Mouse (Mus musculus) small intestine, adult 2 months (tissue): ENCODE data around the gene Ano1. TPM values are rescaled to one million over a fixed set of nuclear protein-coding genes. Genes with fewer than 3 reads are reported as not detected.

Experiments
- H3K27ac ChIP-seq: fragments of 200-500 bp; 2 replicates; pipeline ENCODE4 v1.5.1; 2012; ENCODE audit warnings: low read depth, low read length, control low read depth, inconsistent platforms; ENCODE audit not compliant: insufficient read depth
- H3K27me3 ChIP-seq: fragments of 200-500 bp; 2 replicates; pipeline ENCODE4 v1.6.1; 2012; ENCODE audit warnings: mild to moderate bottlenecking, moderate library complexity, low read length, inconsistent platforms; ENCODE audit not compliant: control insufficient read depth, insufficient read depth
- H3K36me3 ChIP-seq: fragments of 200-500 bp; 2 replicates; pipeline ENCODE4 v1.6.1; 2012; ENCODE audit warnings: mild to moderate bottlenecking, low read length, control low read depth, inconsistent platforms; ENCODE audit not compliant: control insufficient read depth, insufficient read depth
- H3K4me1 ChIP-seq: fragments of 200-500 bp; 2 replicates; pipeline ENCODE4 v1.6.1; 2012; ENCODE audit warnings: low read length, inconsistent platforms, mixed read lengths; ENCODE audit not compliant: control insufficient read depth, insufficient read depth, insufficient read length
- H3K4me3 ChIP-seq: fragments of 200-500 bp; 2 replicates; pipeline ENCODE4 v1.5.1; 2012; ENCODE audit warnings: low read depth, mild to moderate bottlenecking, control low read depth, inconsistent platforms, low read length, moderate library complexity
- CTCF ChIP-seq: fragments of 200-500 bp; IDR thresholded peaks from 2 replicates; pipeline ENCODE4 v1.5.1; 2012; ENCODE audit warnings: low read depth, mild to moderate bottlenecking, control low read depth, inconsistent platforms, low read length, moderate library complexity, mixed read lengths; ENCODE audit not compliant: insufficient replicate concordance, insufficient read length; ENCODE audit errors: extremely low read depth
- POLR2A ChIP-seq: fragments of 200-500 bp; IDR thresholded peaks from 2 replicates; pipeline ENCODE4 v1.6.1; 2012; ENCODE audit warnings: low read depth, mild to moderate bottlenecking, control low read depth, inconsistent platforms, low read length, moderate library complexity
- WGBS: fragments of 180-500 bp; shearing (Covaris S2); methylation state at CpG from one replicate; pipeline ENCODE4 v1.1.7; 2018; 5-methylcytosine and 5-hydroxymethylcytosine counted together
- polyA plus RNA-seq: library from polyadenylated mRNA; depleted of rRNA; stranded (reverse); fragments of >200 nt; gene quantifications from 2 replicates; pipeline ENCODE4 v1.2.3, GENCODE M21; 2012

Ano1 gene
- polyA plus RNA-seq, 1 experiment = 8.9 TPM

DNA sequence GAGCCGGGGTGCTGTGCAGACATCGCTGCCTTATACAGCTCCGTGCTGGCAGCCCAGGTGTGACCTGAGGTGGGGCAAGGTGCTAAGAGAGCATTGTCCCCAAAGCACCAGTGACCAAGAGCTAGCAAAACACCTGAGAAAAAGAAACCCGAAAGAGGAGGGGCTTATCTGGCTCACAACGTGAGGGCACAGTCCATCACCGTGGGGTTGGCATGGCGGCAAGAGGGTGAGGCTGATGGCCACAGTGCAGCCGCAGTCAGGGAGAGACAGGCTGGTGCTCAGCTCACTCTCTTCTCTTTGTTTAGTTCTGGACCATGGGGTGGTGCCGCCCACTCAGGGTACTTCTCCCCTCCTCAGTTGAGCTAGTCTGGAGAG is 1.9 kb upstream of the Ano1 start:
- 26% methylated on average over 9 of the region's 9 CpGs for WGBS
- Histone ChIP-seq H3K36me3 (no peaks in the 10 kb centered on the region), H3K4me1 (peaks cover 37% of the 10 kb centered on the region), H3K27ac (no peak overlapping the region), H3K27me3 (no peaks in the 10 kb centered on the region), H3K4me3 (no peak overlapping the region)
- TF ChIP-seq POLR2A = no peak
- TF ChIP-seq CTCF = no peak

GRCm38 (mm10) chr7:144752919-144753656 is 1.3 kb upstream of the Ano1 start:
- H3K4me1 ChIP-seq = peaks cover 37% of the 10 kb centered on the region
- H3K36me3 ChIP-seq = no peaks in the 10 kb centered on the region
- no peak for TF ChIP-seq CTCF
- TF ChIP-seq POLR2A = no peak
- no peak overlapping the region for H3K27ac ChIP-seq
- H3K4me3 ChIP-seq = no peak overlapping the region
- 49% methylated on average over 14 of the region's 14 CpGs for WGBS
- H3K27me3 ChIP-seq = no peaks in the 10 kb centered on the region

DNA sequence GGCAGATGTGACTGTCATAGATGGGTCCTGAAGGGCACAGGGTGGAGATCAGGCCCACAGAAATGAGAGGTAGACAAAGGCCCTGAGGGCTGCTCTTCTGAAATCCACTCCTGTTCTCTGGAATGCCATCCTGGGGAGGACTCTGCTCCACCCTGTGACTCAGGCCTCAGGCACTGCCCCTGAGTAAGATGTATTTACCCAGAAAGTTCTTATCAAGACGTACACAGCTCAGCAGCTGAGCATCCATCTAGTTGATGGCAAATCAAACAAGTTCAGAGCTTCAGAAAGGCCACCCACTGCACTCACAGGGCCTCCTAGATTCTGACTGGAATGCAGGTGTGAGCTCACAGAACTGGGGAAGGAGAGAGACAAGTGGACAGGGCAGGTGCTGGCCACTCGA is 4.0 kb downstream of the Ano1 start:
- Histone ChIP-seq H3K4me1 (peaks cover 6% of the 10 kb centered on the region; the same call in 1 of the 2 replicates), H3K4me3 (no peak overlapping the region), H3K27me3 (no peaks in the 10 kb centered on the region), H3K27ac (no peak overlapping the region), H3K36me3 (no peaks in the 10 kb centered on the region)
- TF ChIP-seq POLR2A = no peak
- TF ChIP-seq CTCF = no peak
- WGBS = 24% methylated on average over 2 of the region's 2 CpGs

GRCm38 (mm10) chr7:144746466-144746865 is 5.3 kb downstream of the Ano1 start:
- H3K27ac ChIP-seq = no peak overlapping the region
- no peaks in the 10 kb centered on the region; the same call in 1 of the 2 replicates for H3K4me1 ChIP-seq
- H3K36me3 ChIP-seq = no peaks in the 10 kb centered on the region
- no peaks in the 10 kb centered on the region for H3K27me3 ChIP-seq
- 95% methylated on average over 4 of the region's 4 CpGs for WGBS
- H3K4me3 ChIP-seq = no peak overlapping the region
- TF ChIP-seq POLR2A = no peak
- no peak for TF ChIP-seq CTCF

DNA sequence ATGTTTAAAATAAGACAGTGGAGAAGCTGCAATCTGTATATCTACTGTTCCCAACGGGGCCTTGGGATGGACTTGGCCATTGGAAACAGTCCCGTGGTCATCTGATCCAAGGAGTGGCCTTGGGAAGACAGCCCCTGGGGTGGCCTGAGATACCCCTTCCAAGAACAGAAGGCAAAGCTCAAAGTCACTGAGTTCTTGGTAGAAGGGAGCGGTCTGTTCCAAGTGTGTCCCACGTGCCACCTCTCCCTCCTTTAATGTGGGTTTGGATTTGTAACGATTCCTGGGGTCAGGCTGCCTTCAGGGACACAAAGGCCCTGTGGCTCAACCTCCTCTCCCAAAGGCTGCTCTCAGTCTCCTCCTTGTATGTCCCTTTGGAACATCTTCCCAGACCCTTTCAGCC is 7.9 kb downstream of the Ano1 start:
- no peaks in the 10 kb centered on the region for H3K36me3 ChIP-seq
- 80% methylated on average over 5 of the region's 5 CpGs for WGBS
- TF ChIP-seq CTCF (no peak), POLR2A (no peak)
- H3K27me3 ChIP-seq = no peaks in the 10 kb centered on the region
- no peaks in the 10 kb centered on the region; the same call in 1 of the 2 replicates for H3K4me1 ChIP-seq
- no peak overlapping the region for H3K4me3 ChIP-seq
- no peak overlapping the region for H3K27ac ChIP-seq

- TF ChIP-seq CTCF (no peak), POLR2A (no peak)
- H3K36me3 ChIP-seq = no peaks in the 10 kb centered on the region
- H3K27ac ChIP-seq = no peak overlapping the region
- peaks cover 5% of the 10 kb centered on the region; the same call in 1 of the 2 replicates for H3K4me1 ChIP-seq
- WGBS = 80% methylated on average over 7 of the region's 7 CpGs
- peaks cover 11% of the 10 kb centered on the region; the same call in 1 of the 2 replicates for H3K27me3 ChIP-seq
- H3K4me3 ChIP-seq = no peak overlapping the region
Observed at GRCm38 (mm10) chr7:144740643-144741042, 11.1 kb downstream of the Ano1 start.

- WGBS = 26% methylated on average over 3 of the region's 3 CpGs
- Histone ChIP-seq H3K27ac (no peak overlapping the region), H3K36me3 (no peaks in the 10 kb centered on the region), H3K4me3 (no peak overlapping the region), H3K4me1 (peaks cover 5% of the 10 kb centered on the region; the same call in 1 of the 2 replicates), H3K27me3 (peaks cover 11% of the 10 kb centered on the region; the same call in 1 of the 2 replicates)
- no peak for TF ChIP-seq CTCF
Observed at GRCm38 (mm10) chr7:144739810-144740209, 12.0 kb downstream of the Ano1 start.
